Mouse (Mus musculus): ENCODE measurements around the gene Sh2d3c. TPM values are rescaled to one million over a fixed set of nuclear protein-coding genes. Genes with fewer than 3 reads are reported as not detected.

Gene Sh2d3c
- polyA plus RNA-seq, 1 experiment from 2014 or later = 26.7 TPM

DNA sequence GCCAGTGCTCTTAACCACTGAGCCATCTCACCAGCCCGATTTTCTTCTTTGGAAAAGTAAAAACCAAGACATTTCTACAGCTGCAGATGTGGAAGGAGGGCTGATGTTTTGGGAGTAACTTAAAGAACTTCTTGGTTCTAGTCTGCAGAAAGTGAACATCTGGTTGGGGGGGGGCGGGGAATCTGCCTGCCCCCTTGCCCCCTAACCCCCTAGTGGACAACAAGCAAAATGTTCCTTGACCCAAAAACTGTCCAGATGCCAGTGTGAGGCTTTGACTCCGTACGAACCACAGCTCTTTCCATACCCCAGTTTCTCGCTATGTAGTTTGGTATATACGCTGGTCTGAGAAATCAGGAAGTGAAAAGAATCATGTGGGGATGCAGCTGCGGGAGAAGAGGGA is 29.3 kb downstream of the Sh2d3c start:
- H3K9me3 ChIP-seq (replicated peaks) = no peaks in the 10 kb centered on the region
- H3K4me3 ChIP-seq = peak overlapping the region; percentile 53; the same call in 1 of the 2 replicates
- peak overlapping the region; percentile 78; the same call in 1 of the 2 replicates for H3K27ac ChIP-seq (replicated peaks)
- peaks cover 31% of the 10 kb centered on the region for H3K4me1 ChIP-seq
- H3K27me3 ChIP-seq (ENCODE audit: low read depth, poor library complexity, severe bottlenecking) = peaks cover 30% of the 10 kb centered on the region
- DNase-seq (ENCODE audit: low spot score) = no peak
- 75% methylated on average over 7 of the region's 7 CpGs for WGBS
- peaks cover 70% of the 10 kb centered on the region for H3K36me3 ChIP-seq

DNA sequence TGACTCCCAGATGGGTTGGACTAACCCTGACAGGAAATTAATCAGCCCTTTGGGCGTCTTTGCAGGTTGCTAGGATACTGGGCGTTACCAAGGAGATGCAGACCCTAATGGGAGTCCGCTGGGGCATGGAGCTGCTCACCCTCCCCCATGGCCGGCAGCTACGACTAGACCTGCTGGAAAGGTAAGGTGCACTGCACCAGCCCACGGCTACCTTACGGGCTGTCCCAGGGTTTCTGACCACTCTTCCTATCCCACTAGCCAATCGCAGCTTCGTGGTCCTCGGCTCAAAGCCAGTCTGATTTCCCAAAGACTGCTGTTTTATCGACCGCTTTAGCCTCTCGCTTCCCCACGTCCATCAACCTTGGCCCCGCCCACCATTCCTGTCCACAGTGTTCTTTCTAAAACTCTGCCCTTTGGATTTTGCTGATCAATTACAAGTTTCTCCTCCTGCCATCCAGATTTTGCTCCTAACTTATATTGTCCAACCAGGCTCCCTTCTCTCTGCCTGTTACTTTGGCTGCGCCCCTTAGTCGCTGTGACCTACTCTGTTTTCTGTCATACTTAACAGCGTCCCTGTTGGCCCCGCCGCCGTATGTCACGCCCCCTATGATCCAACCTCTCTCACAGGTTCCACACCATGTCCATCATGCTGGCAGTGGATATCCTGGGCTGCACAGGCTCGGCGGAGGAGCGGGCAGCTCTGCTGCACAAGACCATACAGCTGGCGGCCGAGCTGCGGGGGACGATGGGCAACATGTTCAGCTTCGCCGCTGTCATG is 30.2 kb downstream of the Sh2d3c start:
- Histone ChIP-seq H3K36me3 (peaks cover 61% of the 10 kb centered on the region), H3K9me3 (replicated peaks) (no peaks in the 10 kb centered on the region), H3K27me3 (ENCODE audit: low read depth, poor library complexity, severe bottlenecking) (peaks cover 37% of the 10 kb centered on the region), H3K4me3 (peak overlapping the region; percentile 53), H3K27ac (replicated peaks) (peak overlapping the region; percentile 78), H3K4me1 (peaks cover 31% of the 10 kb centered on the region)
- peak; percentile 85 for DNase-seq (ENCODE audit: low spot score)
- 4% methylated on average over 31 of the region's 31 CpGs for WGBS

DNA sequence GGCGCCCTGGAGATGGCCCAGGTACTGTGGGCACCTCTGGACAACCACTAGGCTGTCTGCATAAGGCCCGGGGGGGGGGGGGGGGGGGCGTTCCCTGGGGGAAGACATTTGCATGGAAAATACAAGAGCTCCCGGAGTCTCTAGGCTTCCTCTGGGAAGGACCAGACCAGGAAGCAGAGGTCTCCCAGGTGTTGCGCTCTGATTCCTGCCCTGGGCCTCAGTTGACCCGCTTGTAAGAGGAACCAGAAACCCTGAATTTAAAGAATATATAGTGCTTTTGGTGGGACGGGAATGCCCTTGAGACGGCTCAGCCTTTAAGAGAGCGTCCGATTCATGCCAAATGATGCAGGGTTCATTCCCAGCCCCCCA is 30.8 kb downstream of the Sh2d3c start:
- Histone ChIP-seq H3K27me3 (ENCODE audit: low read depth, poor library complexity, severe bottlenecking) (peaks cover 37% of the 10 kb centered on the region), H3K36me3 (peaks cover 55% of the 10 kb centered on the region), H3K4me3 (peak overlapping the region; percentile 53), H3K9me3 (replicated peaks) (no peaks in the 10 kb centered on the region), H3K4me1 (peaks cover 32% of the 10 kb centered on the region), H3K27ac (replicated peaks) (peak overlapping the region; percentile 78)
- DNase-seq (ENCODE audit: low spot score) = no peak
- WGBS = 28% methylated on average over 9 of the region's 10 CpGs

DNA sequence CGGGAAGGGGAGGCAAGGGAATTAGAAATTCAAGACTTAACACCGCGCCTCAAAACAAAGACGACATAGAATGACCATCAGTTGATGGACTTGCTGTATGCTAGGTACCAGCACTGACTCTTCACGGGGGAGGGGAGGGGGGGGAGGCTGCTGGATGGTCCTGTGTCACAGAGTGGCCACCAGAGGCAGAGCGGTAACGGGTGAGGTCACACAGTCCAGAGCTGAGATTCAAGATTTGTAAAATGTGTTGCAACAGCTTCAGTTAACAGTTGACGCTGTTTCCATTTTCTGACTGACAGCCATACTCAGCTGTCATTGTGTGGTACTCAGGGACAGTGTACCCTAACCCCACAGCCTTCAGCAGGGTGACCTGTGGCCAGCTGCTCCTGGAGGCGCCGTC is 31.3 kb downstream of the Sh2d3c start:
- Histone ChIP-seq H3K9me3 (replicated peaks) (no peaks in the 10 kb centered on the region), H3K27ac (replicated peaks) (no peak overlapping the region), H3K36me3 (peaks cover 50% of the 10 kb centered on the region), H3K4me1 (peaks cover 35% of the 10 kb centered on the region), H3K4me3 (peak overlapping the region; percentile 53; the same call in 1 of the 2 replicates), H3K27me3 (ENCODE audit: low read depth, poor library complexity, severe bottlenecking) (peaks cover 37% of the 10 kb centered on the region)
- DNase-seq (ENCODE audit: low spot score) = no peak
- 69% methylated on average over 10 of the region's 10 CpGs for WGBS

DNA sequence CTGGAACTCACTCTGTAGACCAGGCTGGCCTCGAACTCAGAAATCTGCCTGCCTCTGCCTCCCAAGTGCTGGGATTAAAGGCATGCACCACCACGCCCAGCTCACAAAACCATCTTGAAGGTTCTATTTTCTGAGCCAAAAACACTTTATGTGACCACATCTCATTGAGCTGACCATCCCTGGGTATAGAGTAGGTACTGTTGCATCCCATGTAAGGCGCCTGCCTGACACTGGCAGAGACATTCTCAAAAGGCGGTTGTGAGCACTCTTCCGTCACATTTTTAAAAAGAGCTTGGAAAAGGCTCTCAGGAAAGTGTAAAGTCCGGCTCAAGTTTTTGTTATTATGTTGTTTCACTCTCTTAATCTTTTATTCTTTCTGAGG is 35.8 kb downstream of the Sh2d3c start:
- 33% methylated on average over 6 of the region's 6 CpGs for WGBS
- Histone ChIP-seq H3K36me3 (peaks cover 47% of the 10 kb centered on the region), H3K27me3 (ENCODE audit: low read depth, poor library complexity, severe bottlenecking) (peaks cover 37% of the 10 kb centered on the region), H3K27ac (replicated peaks) (peak overlapping the region; percentile 95; the same call in 1 of the 2 replicates), H3K9me3 (replicated peaks) (no peaks in the 10 kb centered on the region), H3K4me3 (peak overlapping the region; percentile 79), H3K4me1 (peaks cover 36% of the 10 kb centered on the region)
- no peak for DNase-seq (ENCODE audit: low spot score)

DNA sequence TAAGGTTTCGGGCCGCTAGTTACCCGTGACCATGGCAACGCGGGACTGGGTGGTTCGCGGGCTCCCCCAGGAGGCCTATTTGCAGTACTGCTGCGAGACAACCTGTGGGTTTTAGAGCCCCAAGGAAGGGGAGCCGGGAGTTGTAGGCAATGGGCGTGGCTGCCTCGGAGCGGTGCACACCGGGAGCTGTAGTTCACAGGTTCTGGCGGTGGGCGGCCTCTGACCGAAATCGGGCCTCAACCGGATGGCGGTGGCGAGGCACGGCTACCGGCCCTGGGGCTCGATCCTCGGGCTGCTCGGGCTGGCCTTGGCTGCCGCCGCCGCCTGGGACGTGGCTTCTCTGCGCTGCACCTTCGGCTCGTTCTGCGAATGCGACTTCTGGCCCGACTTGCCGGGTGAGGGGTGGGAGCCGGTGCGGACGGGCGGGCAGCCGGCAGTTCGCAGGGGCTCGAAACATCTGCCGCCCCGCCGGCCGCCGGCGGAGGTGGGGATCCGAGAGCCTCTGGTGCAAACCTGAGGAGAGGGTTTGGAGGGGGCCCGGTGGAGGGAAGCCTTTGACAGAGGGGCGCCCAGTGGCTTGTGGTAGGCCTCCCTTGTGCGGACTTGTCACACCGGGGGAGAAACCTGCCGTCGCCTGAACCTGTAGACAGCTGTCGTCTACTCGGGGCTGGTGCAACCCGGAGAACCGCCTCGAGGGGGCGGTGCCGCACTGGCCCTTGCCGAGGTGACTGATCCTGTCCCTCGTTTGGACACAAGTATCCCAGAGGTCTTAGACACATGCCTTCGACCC is 36.4 kb downstream of the Sh2d3c start, which contains the start of gene Tor2a:
Gene Tor2a, plus strand, starts transcription at position 179 of the 790 bp plus-strand sequence.
- peak; percentile 97 for DNase-seq (ENCODE audit: low spot score)
- Histone ChIP-seq H3K27ac (replicated peaks) (peak within 1 kb of the TSS; percentile 95), H3K9me3 (replicated peaks) (no peaks in the 10 kb centered on the region), H3K36me3 (peaks cover 53% of the 10 kb centered on the region), H3K4me1 (peaks cover 30% of the 10 kb centered on the region), H3K27me3 (ENCODE audit: low read depth, poor library complexity, severe bottlenecking) (peaks cover 35% of the 10 kb centered on the region), H3K4me3 (peak within 1 kb of the TSS; percentile 79)
- WGBS = under 1% methylated on average over 66 of the region's 66 CpGs

DNA sequence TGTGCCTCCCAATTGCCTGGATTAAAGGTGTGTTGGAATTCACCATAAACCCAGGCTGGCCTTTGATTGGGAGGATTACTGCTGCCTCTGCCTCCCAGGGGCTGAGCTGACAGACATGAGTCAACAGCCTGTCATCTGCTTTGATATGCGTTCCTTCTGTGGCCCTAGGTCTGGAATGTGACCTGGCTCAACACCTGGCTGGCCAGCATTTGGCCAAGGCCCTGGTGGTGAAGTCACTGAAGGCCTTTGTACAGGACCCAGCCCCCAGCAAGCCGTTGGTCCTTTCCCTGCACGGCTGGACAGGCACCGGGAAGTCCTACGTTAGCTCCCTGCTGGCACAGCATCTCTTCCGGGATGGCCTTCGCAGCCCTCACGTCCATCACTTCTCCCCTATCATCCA is 37.6 kb downstream of the Sh2d3c start:
- no peak overlapping the region for H3K27ac ChIP-seq (replicated peaks)
- peaks cover 23% of the 10 kb centered on the region for H3K27me3 ChIP-seq (ENCODE audit: low read depth, poor library complexity, severe bottlenecking)
- H3K4me3 ChIP-seq = peak overlapping the region; percentile 4; the same call in 1 of the 2 replicates
- WGBS = 83% methylated on average over 8 of the region's 8 CpGs
- H3K9me3 ChIP-seq (replicated peaks) = no peaks in the 10 kb centered on the region
- no peak for DNase-seq (ENCODE audit: low spot score)
- peaks cover 22% of the 10 kb centered on the region for H3K4me1 ChIP-seq
- H3K36me3 ChIP-seq = peaks cover 53% of the 10 kb centered on the region

DNA sequence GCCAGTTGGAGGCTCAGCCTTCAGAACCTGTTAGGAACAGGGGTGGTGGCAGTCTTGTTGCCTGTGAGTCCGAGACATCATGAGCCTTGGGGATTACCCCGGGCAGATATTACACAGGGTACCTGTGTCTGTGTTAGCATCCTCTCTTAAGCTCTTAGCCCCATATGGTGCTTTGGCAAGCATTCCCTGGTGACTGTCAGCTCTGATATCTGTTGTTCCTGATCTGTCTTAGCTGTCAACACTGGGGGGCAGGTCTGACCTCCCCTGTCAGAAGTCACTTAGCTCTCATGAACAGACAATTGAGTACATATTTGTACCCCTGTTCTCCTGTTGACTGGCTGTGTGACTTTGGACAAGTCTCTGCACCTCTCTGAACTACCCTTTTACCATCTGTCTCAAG is 38.1 kb downstream of the Sh2d3c start:
- Histone ChIP-seq H3K27me3 (ENCODE audit: low read depth, poor library complexity, severe bottlenecking) (peaks cover 19% of the 10 kb centered on the region), H3K4me1 (peaks cover 22% of the 10 kb centered on the region), H3K27ac (replicated peaks) (no peak overlapping the region), H3K4me3 (0 out of 2 replicates have a peak overlapping the region, but pooled peaks have one; percentile 4), H3K36me3 (peaks cover 50% of the 10 kb centered on the region), H3K9me3 (replicated peaks) (no peaks in the 10 kb centered on the region)
- 87% methylated on average over 2 of the region's 2 CpGs for WGBS
- DNase-seq (ENCODE audit: low spot score) = no peak

DNA sequence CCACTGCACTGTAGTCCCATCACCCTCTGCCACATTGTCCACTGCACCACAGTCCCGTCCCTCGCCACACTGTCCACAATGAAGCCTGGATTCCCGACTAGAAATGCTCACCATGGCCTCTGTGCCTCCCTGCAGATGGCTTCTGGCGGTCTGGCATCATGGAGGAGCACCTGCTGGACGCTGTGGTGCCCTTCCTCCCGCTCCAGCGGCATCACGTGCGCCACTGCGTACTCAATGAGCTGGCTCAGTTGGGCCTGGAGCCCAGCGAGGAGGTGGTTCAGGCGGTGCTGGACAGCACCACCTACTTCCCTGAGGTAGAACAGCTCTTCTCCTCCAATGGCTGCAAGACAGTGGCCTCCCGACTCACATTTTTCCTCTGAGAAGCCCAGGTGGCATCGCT is 40.5 kb downstream of the Sh2d3c start:
- no peak for DNase-seq (ENCODE audit: low spot score)
- H3K27me3 ChIP-seq (ENCODE audit: low read depth, poor library complexity, severe bottlenecking) = no peaks in the 10 kb centered on the region
- peaks cover 22% of the 10 kb centered on the region for H3K4me1 ChIP-seq
- 88% methylated on average over 14 of the region's 14 CpGs for WGBS
- no peak overlapping the region for H3K4me3 ChIP-seq
- H3K36me3 ChIP-seq = peaks cover 39% of the 10 kb centered on the region
- H3K27ac ChIP-seq (replicated peaks) = no peak overlapping the region
- H3K9me3 ChIP-seq (replicated peaks) = no peaks in the 10 kb centered on the region

DNA sequence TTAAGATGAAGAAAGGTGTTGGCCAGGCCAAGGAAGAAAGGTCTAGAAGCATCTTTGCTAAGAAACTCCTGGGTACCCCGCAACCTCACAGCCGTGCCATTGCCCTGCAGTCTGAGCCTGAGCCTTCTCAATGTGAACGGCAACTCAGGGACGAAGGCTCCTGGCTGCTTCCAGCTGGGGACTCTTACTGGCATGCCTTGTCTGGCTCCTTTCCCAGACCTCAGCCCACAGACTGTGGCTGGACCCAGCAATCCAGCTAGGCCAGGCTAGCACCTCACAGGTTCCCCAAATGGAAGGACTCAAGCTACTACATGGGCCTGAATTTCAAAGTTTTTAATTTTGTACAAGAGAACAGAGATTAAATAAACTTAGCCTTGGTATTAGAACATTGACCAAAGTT is 41.0 kb downstream of the Sh2d3c start:
- H3K36me3 ChIP-seq = peaks cover 39% of the 10 kb centered on the region
- WGBS = 86% methylated on average over 4 of the region's 4 CpGs
- H3K4me3 ChIP-seq = no peak overlapping the region
- no peak for DNase-seq (ENCODE audit: low spot score)
- H3K4me1 ChIP-seq = peaks cover 22% of the 10 kb centered on the region
- H3K27ac ChIP-seq (replicated peaks) = no peak overlapping the region
- 0 out of 2 replicates have a peak, but pooled peaks cover 3% of the 10 kb centered on the region for H3K27me3 ChIP-seq (ENCODE audit: low read depth, poor library complexity, severe bottlenecking)
- no peaks in the 10 kb centered on the region for H3K9me3 ChIP-seq (replicated peaks)

DNA sequence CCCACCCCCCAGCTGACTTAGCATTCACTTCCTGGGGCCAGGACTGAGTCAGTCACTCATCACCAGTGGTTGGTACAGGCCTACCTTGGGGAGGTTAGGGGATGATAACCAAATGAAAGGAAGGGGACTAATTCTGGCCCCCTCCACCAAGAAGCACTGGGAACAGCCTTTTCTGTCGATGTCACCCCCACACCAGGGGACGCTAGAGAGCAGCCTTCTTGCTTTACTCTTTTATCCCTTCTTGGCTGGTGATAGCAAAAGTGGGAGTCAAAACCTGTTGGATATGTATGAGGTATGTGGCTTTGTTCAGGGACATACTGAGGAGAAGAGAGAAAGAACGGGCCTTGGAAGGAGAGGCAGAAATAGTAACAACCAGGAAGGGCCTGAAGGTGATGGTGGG is 42.5 kb downstream of the Sh2d3c start:
- H3K4me1 ChIP-seq = peaks cover 22% of the 10 kb centered on the region
- H3K27me3 ChIP-seq (ENCODE audit: low read depth, poor library complexity, severe bottlenecking) = 0 out of 2 replicates have a peak, but pooled peaks cover 10% of the 10 kb centered on the region
- peaks cover 39% of the 10 kb centered on the region for H3K36me3 ChIP-seq
- no peaks in the 10 kb centered on the region for H3K9me3 ChIP-seq (replicated peaks)
- no peak overlapping the region for H3K4me3 ChIP-seq
- H3K27ac ChIP-seq (replicated peaks) = no peak overlapping the region
- WGBS = 85% methylated on average over 3 of the region's 3 CpGs
- no peak for DNase-seq (ENCODE audit: low spot score)

DNA sequence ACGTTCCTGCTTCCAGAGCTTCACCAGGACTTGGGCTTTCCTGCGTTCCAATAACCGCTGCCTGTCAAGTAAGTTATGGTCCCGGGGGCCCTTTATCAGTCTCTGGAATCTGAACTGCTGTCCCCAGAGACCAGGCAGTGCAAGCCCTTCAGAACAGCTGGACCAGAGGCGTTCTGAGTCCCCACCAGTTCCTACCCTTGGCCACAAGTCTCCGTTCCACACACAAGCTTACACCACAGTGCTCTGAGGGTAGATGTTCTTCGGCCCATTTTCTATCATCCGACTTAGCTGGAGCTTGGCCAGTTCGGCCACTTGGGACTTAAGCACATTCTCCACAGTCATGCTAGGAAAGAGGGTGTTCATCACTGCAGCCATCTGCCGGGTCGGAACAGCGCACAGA is 46.4 kb downstream of the Sh2d3c start:
- Histone ChIP-seq H3K27ac (replicated peaks) (no peak overlapping the region; the same call in 1 of the 2 replicates), H3K27me3 (ENCODE audit: low read depth, poor library complexity, severe bottlenecking) (0 out of 2 replicates have a peak, but pooled peaks cover 18% of the 10 kb centered on the region), H3K4me3 (no peak overlapping the region), H3K36me3 (peaks cover 11% of the 10 kb centered on the region), H3K9me3 (replicated peaks) (no peaks in the 10 kb centered on the region), H3K4me1 (peaks cover 47% of the 10 kb centered on the region)
- no peak for DNase-seq (ENCODE audit: low spot score)
- WGBS = 79% methylated on average over 12 of the region's 12 CpGs
